In the genomic region with DNA sequence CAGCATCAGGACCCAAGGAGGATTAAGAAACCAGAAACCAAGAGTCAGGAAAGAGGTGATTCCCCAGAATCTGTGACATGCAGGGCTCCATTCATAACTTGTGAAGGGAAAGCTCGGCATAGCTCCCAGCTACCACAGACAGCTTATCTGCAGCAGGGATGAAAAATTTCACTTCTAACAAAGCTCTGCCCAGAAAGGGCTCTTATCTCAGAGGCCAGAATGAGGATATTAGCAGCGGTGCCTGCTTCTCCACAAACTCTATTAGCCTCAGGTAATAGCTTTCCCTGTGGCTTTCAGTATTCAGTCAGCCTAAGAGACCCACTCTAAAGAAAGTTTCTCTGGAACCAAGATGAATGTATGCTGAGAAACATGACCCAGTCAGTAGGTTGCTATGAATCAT, we compare ENCODE assay signal across 24 mouse cellular contexts.
DNase-seq lines count a peak whose midpoint lies in the region; ATAC-seq and TF ChIP-seq lines count a peak whose summit lies in the region.
"Had no signal": no experiment of that assay in that cellular context is flagged by ENCODE, and none has a peak within 500 bp of the region (broad histone marks: within the 10 kb centered on the region; RNA-seq: fewer than 3 reads in every experiment).

No protein-coding gene starts in this region.

- H3K4me3 ChIP-seq in lung, postnatal 0 days (ENCODE audit: low read depth, low read length): no peak overlapping the region
- H3K4me3 ChIP-seq in lung, adult 2 months (replicated peaks; ENCODE audit: extremely low read depth, low read depth, low read length): no peak overlapping the region
- H3K4me3 ChIP-seq in midbrain, embryonic 16.5 days (ENCODE audit: low read depth, low read length): no peak overlapping the region
- no peak overlapping the region for H3K4me3 ChIP-seq in midbrain, embryonic 10.5 days
- no peak overlapping the region for H3K4me3 ChIP-seq in midbrain, postnatal 0 days (ENCODE audit: low read depth, low read length)
- H3K4me3 ChIP-seq: embryonic facial prominence, embryonic 12.5 days; embryonic facial prominence, embryonic 15.5 days; gastrocnemius, adult 2 months; heart, embryonic 12.5 days had no signal

- TF ChIP-seq EP300 in lung, postnatal 0 days (IDR thresholded peaks at IDR 0.05): no peak

- 16% methylated on average over 2 of the region's 2 CpGs for WGBS in lung, postnatal 0 days
- WGBS in lung, adult 2 months: 28% methylated on average over 2 of the region's 2 CpGs
- 47% methylated on average over 2 of the region's 2 CpGs for WGBS in midbrain, embryonic 16.5 days
- WGBS in midbrain, embryonic 10.5 days: 75% methylated on average over 2 of the region's 2 CpGs
- WGBS in midbrain, postnatal 0 days: 35% methylated on average over 2 of the region's 2 CpGs

- no peak overlapping the region for H3K27ac ChIP-seq in lung, postnatal 0 days (ENCODE audit: low read length)
- H3K27ac ChIP-seq in midbrain, embryonic 16.5 days (ENCODE audit: low read length): no peak overlapping the region
- H3K27ac ChIP-seq in midbrain, embryonic 10.5 days (replicated peaks): no peak overlapping the region
- H3K27ac ChIP-seq in midbrain, postnatal 0 days (ENCODE audit: low read depth, low read length): no peak overlapping the region; the same call in 1 of the 2 replicates
- H3K27ac ChIP-seq: embryonic facial prominence, embryonic 12.5 days; embryonic facial prominence, embryonic 15.5 days; gastrocnemius, adult 2 months; hindbrain, embryonic 14.5 days; hindbrain, postnatal 0 days had no signal

- H3K36me3 ChIP-seq in lung, postnatal 0 days (ENCODE audit: insufficient read depth, low read length): no peaks in the 10 kb centered on the region
- H3K36me3 ChIP-seq in midbrain, embryonic 16.5 days (ENCODE audit: control insufficient read depth, insufficient read depth, low read length): no peaks in the 10 kb centered on the region
- H3K36me3 ChIP-seq in midbrain, embryonic 10.5 days: no peaks in the 10 kb centered on the region
- H3K36me3 ChIP-seq in midbrain, postnatal 0 days (ENCODE audit: insufficient read depth, low read length): no peaks in the 10 kb centered on the region
- H3K36me3 ChIP-seq: embryonic facial prominence, embryonic 12.5 days; embryonic facial prominence, embryonic 15.5 days; heart, embryonic 12.5 days had no signal

- H3K4me2 ChIP-seq in lung, postnatal 0 days (replicated peaks; ENCODE audit: low read depth, low read length): no peak overlapping the region
- no peak overlapping the region for H3K4me2 ChIP-seq in midbrain, embryonic 16.5 days (ENCODE audit: low read length)
- no peak overlapping the region for H3K4me2 ChIP-seq in midbrain, postnatal 0 days (ENCODE audit: low read depth, low read length, poor library complexity, severe bottlenecking)
- H3K4me2 ChIP-seq: embryonic facial prominence, embryonic 12.5 days; embryonic facial prominence, embryonic 15.5 days; heart, embryonic 12.5 days; hindbrain, embryonic 14.5 days had no signal

- no peak overlapping the region for H3K9ac ChIP-seq in lung, postnatal 0 days (replicated peaks; ENCODE audit: low read depth)
- H3K9ac ChIP-seq in midbrain, embryonic 16.5 days (ENCODE audit: low read depth, low read length): no peak overlapping the region
- H3K9ac ChIP-seq in midbrain, postnatal 0 days (replicated peaks; ENCODE audit: low read length, poor library complexity, severe bottlenecking): no peak overlapping the region
- H3K9ac ChIP-seq: embryonic facial prominence, embryonic 12.5 days; embryonic facial prominence, embryonic 15.5 days; forebrain, postnatal 0 days; heart, embryonic 12.5 days; hindbrain, embryonic 14.5 days had no signal

- H3K9me3 ChIP-seq in lung, postnatal 0 days (ENCODE audit: low read length): no peaks in the 10 kb centered on the region
- H3K9me3 ChIP-seq in midbrain, embryonic 16.5 days (replicated peaks; ENCODE audit: control insufficient read depth, low read length, poor library complexity, severe bottlenecking): 0 out of 2 replicates have a peak, but pooled peaks cover 4% of the 10 kb centered on the region
- no peaks in the 10 kb centered on the region for H3K9me3 ChIP-seq in midbrain, embryonic 10.5 days (replicated peaks)
- H3K9me3 ChIP-seq in midbrain, postnatal 0 days (ENCODE audit: low read length): no peaks in the 10 kb centered on the region
- H3K9me3 ChIP-seq: embryonic facial prominence, embryonic 12.5 days; embryonic facial prominence, embryonic 15.5 days; heart, embryonic 12.5 days had no signal

- H3K27me3 ChIP-seq in lung, postnatal 0 days (replicated peaks; ENCODE audit: insufficient read depth, low read length): no peaks in the 10 kb centered on the region
- no peaks in the 10 kb centered on the region for H3K27me3 ChIP-seq in midbrain, embryonic 16.5 days (ENCODE audit: control insufficient read depth, insufficient read depth, low read depth, low read length)
- no peaks in the 10 kb centered on the region for H3K27me3 ChIP-seq in midbrain, embryonic 10.5 days (ENCODE audit: low read depth, poor library complexity, severe bottlenecking)
- H3K27me3 ChIP-seq in midbrain, postnatal 0 days (ENCODE audit: insufficient read depth, low read length): no peaks in the 10 kb centered on the region
- H3K27me3 ChIP-seq: embryonic facial prominence, embryonic 12.5 days; embryonic facial prominence, embryonic 15.5 days; heart, embryonic 12.5 days had no signal

- no peak for TF ChIP-seq CTCF in lung, postnatal 0 days (IDR thresholded peaks at IDR 0.05)
- no peak for TF ChIP-seq CTCF in lung, adult 2 months (IDR thresholded peaks at IDR 0.05; ENCODE audit: insufficient read depth, low read length)
- TF ChIP-seq CTCF in midbrain, postnatal 0 days (IDR thresholded peaks at IDR 0.05): no peak

- ATAC-seq in lung, postnatal 0 days: no peak
- ATAC-seq in midbrain, embryonic 16.5 days: peak; percentile 71; the same call in 1 of the 2 replicates
- peak; percentile 47; the same call in 1 of the 2 replicates for ATAC-seq in midbrain, postnatal 0 days (ENCODE audit: low FRiP score)
- ATAC-seq: CD4-positive, CD25-positive, alpha-beta regulatory T cell, adult 4 months; forebrain, embryonic 14.5 days; forebrain, postnatal 0 days; hindbrain, postnatal 0 days; inflammation-experienced regulatory T-cells, adult 6 months had no signal

- H3K4me1 ChIP-seq in lung, postnatal 0 days (ENCODE audit: insufficient read depth, low read depth, low read length): no peaks in the 10 kb centered on the region
- H3K4me1 ChIP-seq in lung, adult 2 months (ENCODE audit: control insufficient read depth, insufficient read depth, low read length): no peaks in the 10 kb centered on the region
- no peaks in the 10 kb centered on the region for H3K4me1 ChIP-seq in midbrain, embryonic 16.5 days (ENCODE audit: control insufficient read depth, insufficient read depth, low read length)
- no peaks in the 10 kb centered on the region for H3K4me1 ChIP-seq in midbrain, embryonic 10.5 days
- H3K4me1 ChIP-seq in midbrain, postnatal 0 days (ENCODE audit: insufficient read depth, low read length): no peaks in the 10 kb centered on the region
- H3K4me1 ChIP-seq: embryonic facial prominence, embryonic 12.5 days; embryonic facial prominence, embryonic 15.5 days had no signal

- TF ChIP-seq POLR2A in lung, adult 2 months (IDR thresholded peaks at IDR 0.05; ENCODE audit: borderline replicate concordance, extremely low read depth, low read depth, low read length): no peak

- DNase-seq in lung, postnatal 0 days (ENCODE audit: low spot score): peak; percentile 11
- no peak for DNase-seq in lung, adult 2 months
- no peak for DNase-seq in midbrain, embryonic 10.5 days (ENCODE audit: low spot score)
- peak; percentile 3 for DNase-seq in midbrain, postnatal 0 days (ENCODE audit: low spot score)
- DNase-seq in cerebellum, postnatal 4 days (ENCODE audit: low spot score in 2 of 2): no peak
- DNase-seq: adrenal gland, adult 2 months; adrenal gland, postnatal 14 days; cerebellum, adult 18-20 months; cerebellum, adult 9-10 months; cerebellum, postnatal 14 days; forebrain, postnatal 0 days; gastrocnemius, adult 2 months; gastrocnemius, postnatal 14 days; heart, adult 18-20 months; heart, postnatal 4 days had no signal

Comparison
In these comparisons a context has a peak if more than half of its experiments do, and no peak if none do; other contexts are left out.
1. DNase-seq: peak in lung, postnatal 0 days (single experiment) and midbrain, postnatal 0 days (single experiment); none in lung, adult 2 months (single experiment), midbrain, embryonic 10.5 days (single experiment) and cerebellum, postnatal 4 days (0 of 2).